Mouse (Mus musculus): ENCODE results near the gene Sstr3. TPM values are rescaled to one million over a fixed set of nuclear protein-coding genes. Genes with fewer than 3 reads are reported as not detected.

Sstr3 gene
- polyA plus RNA-seq, 1 experiment from 2014 or later: not detected

DNA sequence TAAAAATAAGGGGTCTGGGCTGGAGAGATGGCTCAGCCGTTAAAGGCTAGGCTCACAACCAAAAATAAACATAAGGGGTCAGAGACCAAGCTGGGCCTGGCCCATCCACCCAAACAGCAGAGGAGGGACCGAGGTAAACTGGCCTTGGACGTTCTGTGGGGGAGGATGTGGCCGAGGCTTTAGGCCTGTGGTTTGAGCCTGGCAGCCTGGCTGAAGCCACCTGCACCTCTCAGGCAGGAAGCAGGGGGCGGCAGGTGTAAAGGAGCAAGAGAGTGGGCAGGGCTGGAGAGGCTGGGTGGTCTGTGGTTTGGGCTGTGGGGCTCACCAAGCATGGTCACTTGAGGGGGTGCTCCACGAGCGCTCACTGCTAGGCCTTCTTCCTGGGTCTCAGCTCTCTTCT lies 32.5 kb downstream of the Sstr3 start:
- Histone ChIP-seq H3K27me3 (ENCODE audit: control insufficient read depth, insufficient read depth, low read length) (no peaks in the 10 kb centered on the region), H3K9me3 (replicated peaks; ENCODE audit: control insufficient read depth, low read length) (no peaks in the 10 kb centered on the region), H3K4me2 (ENCODE audit: low read depth, low read length) (no peak overlapping the region), H3K4me1 (ENCODE audit: control insufficient read depth, insufficient read depth, low read length) (no peaks in the 10 kb centered on the region; the same call in 1 of the 2 replicates), H3K4me3 (ENCODE audit: low read depth, low read length) (no peak overlapping the region), H3K27ac (replicated peaks; ENCODE audit: low read depth, low read length) (no peak overlapping the region), H3K36me3 (replicated peaks; ENCODE audit: control insufficient read depth, insufficient read depth, low read depth, low read length) (no peaks in the 10 kb centered on the region), H3K9ac (replicated peaks; ENCODE audit: low read length) (no peak overlapping the region)
- ATAC-seq (replicated peaks; ENCODE audit: insufficient number of reproducible peaks, low FRiP score, low TSS enrichment, low read depth) (no peak; the same call in 1 of the 2 replicates), DNase-seq (ENCODE audit: low spot score) (no peak)
- 73% methylated on average over 7 of the region's 7 CpGs for WGBS

- H3K4me3 ChIP-seq (ENCODE audit: low read depth, low read length): no peak overlapping the region
- H3K4me1 ChIP-seq (ENCODE audit: control insufficient read depth, insufficient read depth, low read length): no peaks in the 10 kb centered on the region; the same call in 1 of the 2 replicates
- no peak overlapping the region for H3K4me2 ChIP-seq (ENCODE audit: low read depth, low read length)
- H3K27me3 ChIP-seq (ENCODE audit: control insufficient read depth, insufficient read depth, low read length): no peaks in the 10 kb centered on the region
- no peaks in the 10 kb centered on the region for H3K36me3 ChIP-seq (replicated peaks; ENCODE audit: control insufficient read depth, insufficient read depth, low read depth, low read length)
- no peaks in the 10 kb centered on the region for H3K9me3 ChIP-seq (replicated peaks; ENCODE audit: control insufficient read depth, low read length)
- no peak overlapping the region for H3K9ac ChIP-seq (replicated peaks; ENCODE audit: low read length)
- ATAC-seq (replicated peaks; ENCODE audit: insufficient number of reproducible peaks, low FRiP score, low TSS enrichment, low read depth) (no peak), DNase-seq (ENCODE audit: low spot score) (no peak)
- 90% methylated on average over 6 of the region's 6 CpGs for WGBS
- H3K27ac ChIP-seq (replicated peaks; ENCODE audit: low read depth, low read length): no peak overlapping the region
Observed at GRCm38 (mm10) chr15:78510736-78511135, 33.7 kb downstream of the Sstr3 start.

DNA sequence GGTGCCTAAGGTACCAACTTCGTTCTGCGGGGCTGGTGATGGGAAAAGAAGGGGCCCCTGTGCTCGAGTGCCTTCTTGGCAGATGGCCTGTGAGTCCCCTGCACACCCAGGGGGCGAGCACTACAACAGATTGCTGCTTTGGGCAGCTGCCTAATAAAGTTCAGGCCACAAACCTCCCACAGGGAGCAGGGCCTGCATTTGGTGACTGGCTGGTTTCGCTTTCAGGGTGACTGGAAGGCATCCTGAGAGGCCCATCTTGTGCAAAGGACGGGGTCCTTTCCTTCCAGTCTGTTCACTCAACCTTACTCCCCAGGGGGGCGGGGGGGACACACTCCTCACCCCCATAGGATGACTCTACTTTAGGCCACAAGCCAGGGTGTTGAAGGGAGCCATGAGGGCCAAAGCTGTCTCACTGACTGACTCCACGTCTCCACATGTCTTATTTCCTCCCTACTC lies 34.3 kb downstream of the Sstr3 start:
- H3K9me3 ChIP-seq (replicated peaks; ENCODE audit: control insufficient read depth, low read length): no peaks in the 10 kb centered on the region
- DNase-seq (ENCODE audit: low spot score): no peak
- H3K4me2 ChIP-seq (ENCODE audit: low read depth, low read length): no peak overlapping the region; the same call in 1 of the 2 replicates
- H3K4me1 ChIP-seq (ENCODE audit: control insufficient read depth, insufficient read depth, low read length): no peaks in the 10 kb centered on the region; the same call in 1 of the 2 replicates
- WGBS: 73% methylated on average over 8 of the region's 8 CpGs
- ATAC-seq (replicated peaks; ENCODE audit: insufficient number of reproducible peaks, low FRiP score, low TSS enrichment, low read depth): no peak
- peak overlapping the region; percentile 32; the same call in 1 of the 2 replicates for H3K9ac ChIP-seq (replicated peaks; ENCODE audit: low read length)
- no peak overlapping the region for H3K27ac ChIP-seq (replicated peaks; ENCODE audit: low read depth, low read length)
- H3K4me3 ChIP-seq (ENCODE audit: low read depth, low read length): no peak overlapping the region
- H3K36me3 ChIP-seq (replicated peaks; ENCODE audit: control insufficient read depth, insufficient read depth, low read depth, low read length): no peaks in the 10 kb centered on the region
- H3K27me3 ChIP-seq (ENCODE audit: control insufficient read depth, insufficient read depth, low read length): no peaks in the 10 kb centered on the region

- H3K9ac ChIP-seq (replicated peaks; ENCODE audit: low read length): peak overlapping the region; percentile 32; the same call in 1 of the 2 replicates
- WGBS: 44% methylated on average over 12 of the region's 12 CpGs
- H3K36me3 ChIP-seq (replicated peaks; ENCODE audit: control insufficient read depth, insufficient read depth, low read depth, low read length): no peaks in the 10 kb centered on the region
Observed at GRCm38 (mm10) chr15:78509297-78509899, 35.1 kb downstream of the Sstr3 start.

GRCm38 (mm10) chr15:78508443-78508842 lies 36.0 kb downstream of the Sstr3 start:
- Histone ChIP-seq H3K9ac (replicated peaks; ENCODE audit: low read length) (no peak overlapping the region), H3K27me3 (ENCODE audit: control insufficient read depth, insufficient read depth, low read length) (no peaks in the 10 kb centered on the region), H3K4me1 (ENCODE audit: control insufficient read depth, insufficient read depth, low read length) (no peaks in the 10 kb centered on the region), H3K36me3 (replicated peaks; ENCODE audit: control insufficient read depth, insufficient read depth, low read depth, low read length) (no peaks in the 10 kb centered on the region), H3K27ac (replicated peaks; ENCODE audit: low read depth, low read length) (no peak overlapping the region), H3K9me3 (replicated peaks; ENCODE audit: control insufficient read depth, low read length) (no peaks in the 10 kb centered on the region), H3K4me2 (ENCODE audit: low read depth, low read length) (no peak overlapping the region), H3K4me3 (ENCODE audit: low read depth, low read length) (no peak overlapping the region)
- ATAC-seq (replicated peaks; ENCODE audit: insufficient number of reproducible peaks, low FRiP score, low TSS enrichment, low read depth): no peak
- DNase-seq (ENCODE audit: low spot score): no peak
- 65% methylated on average over 7 of the region's 7 CpGs for WGBS

More at GRCm38 (mm10) chr15:78509297-78509899, 35.1 kb downstream of the Sstr3 start:
- Histone ChIP-seq H3K4me2 (ENCODE audit: low read depth, low read length) (no peak overlapping the region), H3K4me1 (ENCODE audit: control insufficient read depth, insufficient read depth, low read length) (no peaks in the 10 kb centered on the region), H3K27ac (replicated peaks; ENCODE audit: low read depth, low read length) (no peak overlapping the region; the same call in 1 of the 2 replicates), H3K27me3 (ENCODE audit: control insufficient read depth, insufficient read depth, low read length) (no peaks in the 10 kb centered on the region), H3K9me3 (replicated peaks; ENCODE audit: control insufficient read depth, low read length) (no peaks in the 10 kb centered on the region), H3K4me3 (ENCODE audit: low read depth, low read length) (no peak overlapping the region)
- ATAC-seq (replicated peaks; ENCODE audit: insufficient number of reproducible peaks, low FRiP score, low TSS enrichment, low read depth) (no peak), DNase-seq (ENCODE audit: low spot score) (peak; percentile 56)

- Histone ChIP-seq H3K4me1 (ENCODE audit: control insufficient read depth, insufficient read depth, low read length) (no peaks in the 10 kb centered on the region), H3K9me3 (replicated peaks; ENCODE audit: control insufficient read depth, low read length) (no peaks in the 10 kb centered on the region), H3K9ac (replicated peaks; ENCODE audit: low read length) (no peak overlapping the region), H3K4me3 (ENCODE audit: low read depth, low read length) (no peak overlapping the region), H3K36me3 (replicated peaks; ENCODE audit: control insufficient read depth, insufficient read depth, low read depth, low read length) (no peaks in the 10 kb centered on the region), H3K4me2 (ENCODE audit: low read depth, low read length) (no peak overlapping the region), H3K27me3 (ENCODE audit: control insufficient read depth, insufficient read depth, low read length) (no peaks in the 10 kb centered on the region), H3K27ac (replicated peaks; ENCODE audit: low read depth, low read length) (no peak overlapping the region)
- ATAC-seq (replicated peaks; ENCODE audit: insufficient number of reproducible peaks, low FRiP score, low TSS enrichment, low read depth): no peak
- WGBS: 71% methylated on average over 3 of the region's 3 CpGs
- DNase-seq (ENCODE audit: low spot score): no peak
Observed at GRCm38 (mm10) chr15:78505541-78505940, 38.9 kb downstream of the Sstr3 start.

DNA sequence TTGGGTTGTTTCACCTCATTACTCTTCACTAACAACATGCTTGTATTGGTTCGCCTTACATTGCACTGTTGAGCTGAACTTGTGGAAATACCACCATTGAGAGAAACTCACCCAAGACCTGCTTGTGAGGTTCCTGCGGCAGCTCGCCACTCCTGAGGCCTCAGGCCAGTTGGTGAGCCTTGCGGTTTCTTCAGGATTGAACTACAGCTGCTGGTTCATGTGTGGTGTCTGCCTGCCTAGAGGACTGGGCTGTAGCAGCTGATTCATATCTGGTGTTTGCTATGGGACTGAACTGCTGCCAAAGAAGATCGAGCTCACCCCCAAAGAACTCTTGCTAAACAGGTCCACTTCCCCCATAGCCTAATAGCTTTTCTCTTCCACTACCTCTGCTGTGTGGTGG lies 39.7 kb downstream of the Sstr3 start:
- no peak for ATAC-seq (replicated peaks; ENCODE audit: insufficient number of reproducible peaks, low FRiP score, low TSS enrichment, low read depth)
- Histone ChIP-seq H3K27ac (replicated peaks; ENCODE audit: low read depth, low read length) (no peak overlapping the region), H3K4me2 (ENCODE audit: low read depth, low read length) (no peak overlapping the region), H3K4me1 (ENCODE audit: control insufficient read depth, insufficient read depth, low read length) (no peaks in the 10 kb centered on the region), H3K9me3 (replicated peaks; ENCODE audit: control insufficient read depth, low read length) (no peaks in the 10 kb centered on the region), H3K4me3 (ENCODE audit: low read depth, low read length) (no peak overlapping the region), H3K9ac (replicated peaks; ENCODE audit: low read length) (no peak overlapping the region), H3K27me3 (ENCODE audit: control insufficient read depth, insufficient read depth, low read length) (no peaks in the 10 kb centered on the region), H3K36me3 (replicated peaks; ENCODE audit: control insufficient read depth, insufficient read depth, low read depth, low read length) (no peaks in the 10 kb centered on the region)
- DNase-seq (ENCODE audit: low spot score): no peak
- 90% methylated on average over 5 of the region's 5 CpGs for WGBS

DNA sequence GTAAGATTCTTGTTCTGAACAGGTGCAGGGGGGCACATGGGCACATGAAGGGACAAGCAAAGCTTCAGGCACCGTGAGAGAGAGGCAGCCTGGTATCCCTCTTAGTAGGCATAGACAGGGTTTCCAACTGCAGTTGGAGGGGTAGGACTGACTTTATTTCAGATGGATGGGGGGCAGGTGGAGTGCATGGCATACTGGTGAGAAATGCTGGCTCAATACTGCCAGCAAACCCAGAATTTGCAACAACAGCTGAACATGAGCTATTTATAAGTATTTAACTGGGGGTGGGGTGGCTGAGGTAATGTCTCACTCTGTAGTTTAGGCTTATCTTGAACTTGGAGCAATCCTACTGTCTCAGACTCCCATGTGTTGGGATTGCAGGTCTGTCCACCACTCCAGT lies 40.5 kb downstream of the Sstr3 start:
- ATAC-seq (replicated peaks; ENCODE audit: insufficient number of reproducible peaks, low FRiP score, low TSS enrichment, low read depth) (no peak), DNase-seq (ENCODE audit: low spot score) (no peak)
- Histone ChIP-seq H3K27me3 (ENCODE audit: control insufficient read depth, insufficient read depth, low read length) (no peaks in the 10 kb centered on the region), H3K36me3 (replicated peaks; ENCODE audit: control insufficient read depth, insufficient read depth, low read depth, low read length) (no peaks in the 10 kb centered on the region), H3K9me3 (replicated peaks; ENCODE audit: control insufficient read depth, low read length) (no peaks in the 10 kb centered on the region), H3K4me2 (ENCODE audit: low read depth, low read length) (no peak overlapping the region), H3K4me1 (ENCODE audit: control insufficient read depth, insufficient read depth, low read length) (no peaks in the 10 kb centered on the region), H3K27ac (replicated peaks; ENCODE audit: low read depth, low read length) (no peak overlapping the region), H3K9ac (replicated peaks; ENCODE audit: low read length) (no peak overlapping the region), H3K4me3 (ENCODE audit: low read depth, low read length) (no peak overlapping the region)
- 81% methylated on average over 1 of the region's 1 CpGs for WGBS
